Mouse (Mus musculus) neutrophil, adult 65 days (primary cell): ENCODE data around the gene Cdk13. TPM values are rescaled to one million over a fixed set of nuclear protein-coding genes. Genes with fewer than 3 reads are reported as not detected.

Experiments
- total RNA-seq: library from RNA; stranded (reverse); gene quantifications from 2 replicates; pipeline ENCODE4 v1.2.4, GENCODE M21; 2023

Cdk13 gene
- total RNA-seq, result 84.1 and 121 TPM in 2 replicates

GRCm38 (mm10) chr13:17804909-17805613 lies at the start of gene Cdk13:
Gene Cdk13 (minus strand): TSS chr13:17805097.

DNA sequence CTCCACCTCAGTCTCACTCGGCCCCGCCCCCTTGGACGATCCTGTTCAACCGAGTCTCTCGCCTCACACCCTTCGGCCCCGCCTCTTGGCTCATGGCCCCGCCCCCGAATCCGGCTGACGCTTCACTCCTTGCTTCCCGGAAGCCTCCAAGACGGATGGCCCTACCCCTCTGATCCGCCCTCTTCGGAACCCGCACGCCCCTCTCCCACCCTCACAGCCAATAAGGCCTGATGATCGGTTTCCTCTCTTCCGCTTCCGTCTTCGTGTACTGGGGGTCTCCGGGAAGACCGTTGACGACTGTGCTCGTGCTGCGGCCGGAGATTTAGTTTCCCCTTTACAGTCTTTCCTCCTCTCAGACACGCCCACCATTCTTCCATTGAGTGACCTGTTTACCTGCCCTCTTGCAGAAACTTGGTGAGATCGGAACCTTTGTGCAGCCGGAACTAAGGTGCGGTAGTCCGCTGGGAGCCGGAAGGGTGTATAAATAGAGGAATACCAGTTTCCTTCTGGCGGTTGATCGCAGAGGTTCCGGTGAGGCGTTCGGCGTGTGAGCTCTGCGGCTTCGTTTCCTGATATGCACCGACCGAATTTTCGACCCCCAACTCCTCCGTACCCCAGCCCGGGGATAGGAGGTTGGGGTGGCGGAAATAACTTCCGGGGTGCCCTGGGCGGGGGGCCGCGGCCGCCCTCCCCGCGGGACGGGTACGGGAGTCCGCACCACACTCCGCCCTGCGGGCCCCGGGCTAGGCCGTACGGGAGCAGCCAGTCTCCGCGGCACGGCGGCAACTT lies 109.8 kb downstream of the Cdk13 start, which contains the start of the genes Mplkip and Sugct:
Gene Mplkip (plus strand): TSS at position 282 of the 789 bp plus-strand sequence.
Gene Sugct (minus strand): TSS at position 643 of the 789 bp plus-strand sequence.

Other genes with a start within 250 kb of the Cdk13 start
- 14.0 and 15.2 TPM in 2 replicates for gene Mplkip, start 109.9 kb downstream of the Cdk13 start, total RNA-seq
- gene Sugct, start 109.5 kb downstream of the Cdk13 start, total RNA-seq, result 0.25 TPM in 1 of 2 replicates, not detected in the other
- gene Rala, start 139.1 kb upstream of the Cdk13 start, total RNA-seq, result 24.9 and 29.3 TPM in 2 replicates
- gene Yae1d1, start 188.3 kb upstream of the Cdk13 start, total RNA-seq, result 1.2 and 1.8 TPM in 2 replicates